Mouse (Mus musculus) cortical plate, adult 2 months (tissue): ENCODE results near the gene Ift88. TPM values are rescaled to one million over a fixed set of nuclear protein-coding genes. Genes with fewer than 3 reads are reported as not detected.

Experiments
- H3K27ac ChIP-seq: fragments of 200-500 bp; 2 replicates; pipeline ENCODE4 v1.5.1; 2012; ENCODE audit warnings: low read length, control low read depth, inconsistent platforms; ENCODE audit not compliant: insufficient read depth
- H3K4me1 ChIP-seq: fragments of 200-500 bp; 2 replicates; pipeline ENCODE4 v1.6.1; 2011; ENCODE audit warnings: low read length; ENCODE audit not compliant: control insufficient read depth, insufficient read depth
- H3K4me3 ChIP-seq: fragments of 200-500 bp; 2 replicates; pipeline ENCODE4 v1.5.1; 2011; ENCODE audit warnings: mild to moderate bottlenecking, low read length, control low read depth; ENCODE audit not compliant: insufficient read depth
- CTCF ChIP-seq: fragments of 200-500 bp; IDR thresholded peaks from 2 replicates; pipeline ENCODE4 v1.5.1; 2011; ENCODE audit warnings: mild to moderate bottlenecking, control low read depth, low read length; ENCODE audit not compliant: insufficient read depth; ENCODE audit errors: extremely low read depth
- POLR2A ChIP-seq: fragments of 200-500 bp; IDR thresholded peaks from 2 replicates; pipeline ENCODE4 v1.6.1; 2011; ENCODE audit warnings: mild to moderate bottlenecking, low read length, control low read depth; ENCODE audit not compliant: insufficient read depth; ENCODE audit errors: extremely low read depth
- polyA plus RNA-seq: library from polyadenylated mRNA; depleted of rRNA; stranded (reverse); fragments of >200 nt; gene quantifications from 2 replicates; pipeline ENCODE4 v1.2.3, GENCODE M21; 2012

Ift88 gene
- polyA plus RNA-seq, 1 experiment = 17.2 TPM

GRCm38 (mm10) chr14:57515156-57515762, 91.4 kb downstream of the Ift88 start:
- Histone ChIP-seq H3K4me3 (no peak overlapping the region), H3K27ac (no peak overlapping the region), H3K4me1 (no peaks in the 10 kb centered on the region; the same call in 1 of the 2 replicates)
- TF ChIP-seq POLR2A (no peak), CTCF (no peak)

- Histone ChIP-seq H3K4me3 (no peak overlapping the region), H3K27ac (no peak overlapping the region), H3K4me1 (no peaks in the 10 kb centered on the region; the same call in 1 of the 2 replicates)
- TF ChIP-seq CTCF (no peak), POLR2A (no peak)
Observed at GRCm38 (mm10) chr14:57517001-57517400, 93.1 kb downstream of the Ift88 start.

- Histone ChIP-seq H3K4me3 (peak overlapping the region; percentile 89; the same call in 1 of the 2 replicates), H3K27ac (no peak overlapping the region), H3K4me1 (peaks cover 6% of the 10 kb centered on the region; the same call in 1 of the 2 replicates)
- no peak for TF ChIP-seq POLR2A
Observed at GRCm38 (mm10) chr14:57523762-57524161, 99.9 kb downstream of the Ift88 start.

- Histone ChIP-seq H3K4me3 (peak within 1 kb of the TSS; percentile 89), H3K4me1 (peaks cover 9% of the 10 kb centered on the region; the same call in 1 of the 2 replicates), H3K27ac (peak within 1 kb of the TSS; percentile 88)
- TF ChIP-seq CTCF = no peak
Observed at GRCm38 (mm10) chr14:57524671-57525387, 101.0 kb downstream of the Ift88 start, which contains the start of gene Il17d. Gene Il17d, plus strand, starts transcription at chr14:57524777.

GRCm38 (mm10) chr14:57525388-57526049, 101.7 kb downstream of the Ift88 start:
- Histone ChIP-seq H3K4me3 (peak overlapping the region; percentile 89), H3K4me1 (peaks cover 9% of the 10 kb centered on the region; the same call in 1 of the 2 replicates), H3K27ac (peak overlapping the region; percentile 88)
- TF ChIP-seq CTCF (no peak), POLR2A (no peak)

GRCm38 (mm10) chr14:57526050-57526623, 102.3 kb downstream of the Ift88 start:
- peak overlapping the region; percentile 68 for H3K27ac ChIP-seq
- peaks cover 9% of the 10 kb centered on the region; the same call in 1 of the 2 replicates for H3K4me1 ChIP-seq
- H3K4me3 ChIP-seq = peak overlapping the region; percentile 89
- TF ChIP-seq POLR2A (no peak), CTCF (no peak)

GRCm38 (mm10) chr14:57527122-57527521, 103.3 kb downstream of the Ift88 start:
- peaks cover 9% of the 10 kb centered on the region; the same call in 1 of the 2 replicates for H3K4me1 ChIP-seq
- no peak overlapping the region for H3K27ac ChIP-seq
- TF ChIP-seq POLR2A (no peak), CTCF (no peak)
- H3K4me3 ChIP-seq = no peak overlapping the region

- TF ChIP-seq CTCF = no peak
- TF ChIP-seq POLR2A = no peak
- H3K4me3 ChIP-seq = no peak overlapping the region
- H3K4me1 ChIP-seq = peaks cover 9% of the 10 kb centered on the region; the same call in 1 of the 2 replicates
- H3K27ac ChIP-seq = peak overlapping the region; percentile 54
Observed at GRCm38 (mm10) chr14:57527598-57527997, 103.7 kb downstream of the Ift88 start.

- peaks cover 9% of the 10 kb centered on the region; the same call in 1 of the 2 replicates for H3K4me1 ChIP-seq
- peak overlapping the region; percentile 69 for H3K27ac ChIP-seq
Observed at GRCm38 (mm10) chr14:57529086-57529785, 105.4 kb downstream of the Ift88 start.

More at GRCm38 (mm10) chr14:57529086-57529785, 105.4 kb downstream of the Ift88 start:
- 0 out of 2 replicates have a peak, but pooled peaks have one; percentile 18 for TF ChIP-seq POLR2A
- TF ChIP-seq CTCF = no peak
- no peak overlapping the region for H3K4me3 ChIP-seq
